Mouse (Mus musculus) bone marrow, adult 2 months (tissue): ENCODE measurements at regions not wholly inside any gene's neighbourhood (a gene's known extent, or its start where the extent isn't known, plus 50 kb on each side); places are given as distances from the start of the nearest gene placed in this dataset.

ENCODE experiments used
- H3K27ac ChIP-seq: fragments of 200-500 bp; 2 replicates; pipeline ENCODE4 v1.5.1; 2012; ENCODE audit warnings: low read depth, mild to moderate bottlenecking, control low read depth, inconsistent platforms, low read length; ENCODE audit not compliant: control insufficient read depth, poor library complexity, insufficient read depth
- H3K4me1 ChIP-seq: fragments of 200-500 bp; 2 replicates; pipeline ENCODE4 v1.6.1; 2011; ENCODE audit warnings: low read length; ENCODE audit not compliant: control insufficient read depth, insufficient read depth
- H3K4me3 ChIP-seq: fragments of 200-500 bp; replicated peaks from 2 replicates; pipeline ENCODE3; 2011; ENCODE audit warnings: mild to moderate bottlenecking, low read depth, low read length, control low read depth; ENCODE audit not compliant: control insufficient read depth
- CTCF ChIP-seq: fragments of 200-500 bp; IDR thresholded peaks from 2 replicates; pipeline ENCODE4 v1.5.1; 2011; ENCODE audit warnings: low read length, control low read depth; ENCODE audit not compliant: control insufficient read depth, insufficient read depth
- POLR2A ChIP-seq: fragments of 200-500 bp; IDR thresholded peaks from 2 replicates; pipeline ENCODE4 v1.6.1; 2011; ENCODE audit warnings: low read depth, mild to moderate bottlenecking, control low read depth, low read length, borderline replicate concordance; ENCODE audit not compliant: control insufficient read depth
- WGBS: fragments of 180-500 bp; shearing (Covaris S2); methylation state at CpG from one replicate; pipeline ENCODE4 v1.1.7; 2018; 5-methylcytosine and 5-hydroxymethylcytosine counted together

DNA sequence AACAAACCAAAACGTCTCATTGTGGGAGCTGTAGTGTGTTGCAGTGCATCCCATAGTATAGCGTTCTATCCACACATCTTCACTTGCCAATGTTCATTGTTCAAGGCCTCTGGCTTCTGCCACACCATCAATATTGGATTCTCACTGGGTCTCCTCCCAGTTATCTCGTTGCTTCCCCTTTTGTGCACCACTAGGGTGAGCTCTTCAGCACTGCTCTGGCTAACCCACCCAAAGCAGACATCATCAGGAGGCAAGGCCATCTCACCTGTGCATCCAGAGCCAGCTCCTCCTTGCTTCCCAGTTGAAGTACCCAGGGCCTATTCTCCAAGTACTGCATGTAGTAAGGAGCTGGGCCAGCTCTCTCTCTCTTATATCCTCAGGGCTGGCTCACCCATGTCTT is 77.0 kb upstream of the Foxa2 start:
- no peaks in the 10 kb centered on the region for H3K4me1 ChIP-seq
- H3K4me3 ChIP-seq, result no peak overlapping the region
- TF ChIP-seq CTCF (peak; percentile 35; the same call in 1 of the 2 replicates), POLR2A (no peak)
- no peak overlapping the region for H3K27ac ChIP-seq
- 45% methylated on average over 3 of the region's 3 CpGs for WGBS

DNA sequence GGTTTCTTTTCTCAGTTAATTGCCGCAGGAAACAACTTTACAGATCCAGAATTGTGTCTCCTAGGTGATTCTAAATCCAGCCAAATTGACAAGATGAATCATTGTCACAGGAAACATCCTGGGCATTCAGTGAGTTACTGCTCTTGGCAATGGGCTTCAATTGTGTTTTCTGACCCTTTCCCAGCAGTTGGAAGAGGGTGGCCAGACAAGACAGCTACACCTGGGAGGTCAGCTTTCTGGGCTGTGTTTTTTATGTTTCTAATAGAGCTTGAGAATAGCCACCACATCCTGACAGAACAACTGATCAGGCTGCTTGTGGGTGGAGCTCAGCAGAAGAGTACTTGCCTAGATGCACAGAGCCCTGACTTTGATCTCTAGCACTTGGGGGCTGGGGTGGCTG is 87.0 kb upstream of the Foxa2 start:
- no peak overlapping the region for H3K27ac ChIP-seq
- no peaks in the 10 kb centered on the region for H3K4me1 ChIP-seq
- H3K4me3 ChIP-seq, result no peak overlapping the region
- WGBS, result 74% methylated on average over 1 of the region's 1 CpGs
- TF ChIP-seq CTCF (no peak), POLR2A (no peak)

DNA sequence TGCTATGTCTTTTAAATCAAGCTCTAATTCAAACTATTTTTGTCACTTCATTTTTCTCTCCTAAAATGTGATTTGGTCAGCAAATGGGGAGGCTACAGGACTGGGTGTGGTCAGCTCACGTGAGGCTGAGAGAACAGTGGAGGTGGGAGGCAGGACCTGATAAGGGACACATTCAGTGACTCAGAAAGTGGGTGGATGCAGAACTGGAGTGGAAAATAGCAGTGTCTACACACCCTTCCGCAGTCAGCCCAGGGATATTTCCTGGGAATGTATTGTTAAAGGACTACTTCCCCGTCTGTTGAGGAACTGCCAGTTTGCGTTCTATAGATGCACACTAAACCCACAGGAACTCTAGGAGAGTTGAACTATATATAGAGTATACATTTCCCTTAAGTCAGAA is 95.2 kb upstream of the Foxa2 start:
- H3K27ac ChIP-seq, result no peak overlapping the region
- H3K4me1 ChIP-seq, result no peaks in the 10 kb centered on the region
- TF ChIP-seq POLR2A, result no peak
- no peak for TF ChIP-seq CTCF
- 21% methylated on average over 4 of the region's 4 CpGs for whole genome bisulfite sequencing
- no peak overlapping the region for H3K4me3 ChIP-seq

DNA sequence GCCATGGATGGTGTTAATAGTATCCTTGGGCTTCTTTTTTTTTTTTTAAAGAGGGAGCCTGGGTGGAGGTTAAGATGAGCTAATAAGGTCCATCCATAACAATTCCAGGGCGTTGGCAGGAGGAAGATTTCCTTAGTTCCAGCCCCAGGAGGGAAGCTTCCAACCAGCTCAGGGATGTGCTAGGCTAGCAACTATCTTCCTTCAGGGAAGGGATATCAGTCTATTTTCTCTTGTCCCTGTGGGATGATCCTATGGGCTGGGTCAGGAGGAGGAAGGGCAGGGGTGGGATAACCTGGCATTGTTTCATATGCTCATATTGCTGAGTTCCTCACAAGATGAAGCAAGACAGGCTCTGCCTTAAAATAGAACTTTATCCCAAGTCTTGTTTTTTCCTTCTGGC is 98.0 kb upstream of the Foxa2 start:
- no peak overlapping the region for H3K4me3 ChIP-seq
- no peak overlapping the region for H3K27ac ChIP-seq
- WGBS, result 55% methylated on average over 1 of the region's 1 CpGs
- no peak for TF ChIP-seq POLR2A
- TF ChIP-seq CTCF, result no peak
- H3K4me1 ChIP-seq, result no peaks in the 10 kb centered on the region

DNA sequence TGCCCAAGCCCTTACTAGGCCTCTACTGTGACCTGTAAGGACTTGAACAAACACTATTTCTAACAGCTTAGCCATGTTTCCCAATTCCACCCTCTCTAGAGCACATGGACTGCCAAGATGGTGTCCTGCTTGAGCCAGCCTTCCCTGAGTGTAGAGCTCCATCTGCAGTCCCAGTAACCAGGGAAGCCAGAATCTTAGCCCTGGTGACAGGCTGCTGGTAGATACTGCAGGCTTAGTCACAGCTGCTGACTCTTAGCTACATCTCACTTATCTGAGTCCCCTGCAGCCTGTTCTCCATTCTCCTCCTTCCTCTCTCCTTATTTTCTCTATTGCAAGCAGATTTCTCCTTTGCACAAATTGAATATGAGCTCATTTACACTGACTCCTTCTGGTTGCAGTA is 101.5 kb upstream of the Foxa2 start:
- Histone ChIP-seq H3K4me3 (no peak overlapping the region), H3K27ac (no peak overlapping the region), H3K4me1 (no peaks in the 10 kb centered on the region)
- TF ChIP-seq CTCF (no peak), POLR2A (no peak)

DNA sequence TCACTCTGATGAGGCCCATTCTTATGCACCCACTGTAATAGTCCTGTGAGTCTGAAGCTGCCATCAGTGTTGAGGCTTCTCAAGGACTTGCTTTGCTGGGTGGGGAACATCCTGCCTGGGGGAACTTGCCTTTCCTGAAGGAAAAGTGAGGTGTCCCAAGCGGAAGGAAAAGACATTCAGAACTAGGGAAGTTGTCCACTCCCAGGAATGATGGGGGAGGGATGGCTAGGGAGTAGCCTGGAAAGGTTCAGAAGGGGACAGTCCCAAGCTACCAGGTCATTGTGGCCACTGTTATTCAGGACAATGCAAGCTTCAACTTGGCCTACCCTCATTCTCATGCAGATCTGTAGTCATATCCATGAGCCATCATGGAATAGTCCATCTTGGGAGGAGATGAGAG is 102.7 kb upstream of the Foxa2 start:
- 68% methylated on average over 1 of the region's 1 CpGs for WGBS
- no peak overlapping the region for H3K27ac ChIP-seq
- no peak for TF ChIP-seq POLR2A
- TF ChIP-seq CTCF, result no peak
- H3K4me3 ChIP-seq, result no peak overlapping the region
- H3K4me1 ChIP-seq, result no peaks in the 10 kb centered on the region

DNA sequence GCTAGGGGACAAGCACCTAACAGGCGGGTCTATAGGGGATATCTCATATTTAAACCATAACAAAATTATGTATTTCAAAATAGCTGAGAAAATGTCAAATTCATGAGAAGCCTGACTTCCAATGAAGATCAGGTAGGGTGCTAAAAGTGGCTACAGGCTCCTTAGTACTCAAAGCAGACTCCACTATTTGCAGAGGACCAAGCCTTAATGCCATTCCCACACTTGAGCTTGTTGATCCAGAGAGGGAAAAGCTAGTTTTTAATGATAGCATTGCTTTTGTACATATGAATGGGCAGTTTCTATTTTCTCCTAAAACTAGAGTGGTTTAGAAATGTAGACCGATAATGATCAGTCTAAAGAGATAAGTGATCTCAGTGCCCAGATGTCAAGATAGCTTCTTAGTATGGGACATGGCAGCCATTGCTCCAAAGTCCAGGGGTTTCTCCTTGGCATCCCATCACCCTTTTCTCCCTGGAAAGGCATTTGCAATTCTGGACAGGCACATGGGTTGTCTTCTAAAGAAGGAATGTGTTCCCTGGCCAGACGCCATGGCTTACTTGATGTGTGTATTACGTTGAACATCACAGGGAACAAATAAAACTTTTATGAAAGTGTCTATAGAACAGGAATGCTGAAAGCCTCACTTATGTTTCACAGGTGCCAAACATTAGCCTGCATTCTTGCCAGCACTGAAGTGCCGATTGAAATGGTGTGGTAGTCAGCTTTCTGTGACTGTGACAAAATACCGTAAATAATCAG is 106.9 kb upstream of the Foxa2 start:
- no peak overlapping the region for H3K4me3 ChIP-seq
- TF ChIP-seq CTCF (no peak), POLR2A (no peak)
- no peak overlapping the region for H3K27ac ChIP-seq
- 82% methylated on average over 6 of the region's 6 CpGs for WGBS
- no peaks in the 10 kb centered on the region for H3K4me1 ChIP-seq

DNA sequence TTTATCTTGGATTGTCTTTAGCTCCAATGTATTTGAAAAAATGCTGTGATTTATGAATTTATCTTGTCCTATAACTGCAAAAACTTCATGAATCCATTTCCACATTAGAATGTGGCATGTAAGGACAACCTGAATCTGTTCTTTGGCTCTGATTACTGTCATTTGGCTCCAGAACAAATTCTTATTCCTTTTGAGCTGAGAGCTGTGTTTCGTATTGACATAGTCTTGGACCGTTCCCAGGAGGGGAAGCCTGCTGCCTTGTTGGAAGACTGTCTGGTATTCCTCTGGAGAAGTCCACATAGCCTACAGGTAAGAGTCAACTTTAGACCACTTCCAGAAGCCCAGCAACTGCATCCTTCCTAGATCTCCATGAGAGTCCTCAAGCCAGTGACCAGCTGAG is 109.4 kb upstream of the Foxa2 start:
- Histone ChIP-seq H3K4me1 (no peaks in the 10 kb centered on the region), H3K4me3 (no peak overlapping the region), H3K27ac (no peak overlapping the region)
- TF ChIP-seq CTCF (no peak), POLR2A (no peak)
- WGBS, result 85% methylated on average over 2 of the region's 2 CpGs
